Comparison of ENCODE assay signal across 31 mouse cellular contexts in the genomic region with DNA sequence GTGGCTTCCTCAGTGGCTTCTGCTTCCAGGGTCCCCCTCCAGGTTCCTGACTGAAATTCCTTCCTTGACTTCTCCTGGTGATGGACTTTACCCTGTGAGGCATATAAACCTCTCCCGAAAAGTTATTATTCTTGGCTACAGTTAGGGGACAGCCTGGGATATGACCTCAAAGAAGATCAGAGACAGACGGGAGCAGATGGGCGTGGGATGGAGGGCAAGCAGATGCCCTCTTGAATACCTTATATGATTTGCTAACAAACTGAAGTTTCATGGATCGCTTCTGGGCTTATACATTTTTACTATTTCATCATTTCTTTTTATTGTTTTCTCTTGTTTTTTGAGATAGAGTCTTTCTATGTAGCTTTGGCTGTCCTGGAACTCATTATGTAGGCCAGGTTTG.
"Had no signal": no experiment of that assay in that cellular context is flagged by ENCODE, and none has a peak within 500 bp of the region (broad histone marks: within the 10 kb centered on the region; RNA-seq: fewer than 3 reads in every experiment).

No protein-coding gene starts in this region.

- ATAC-seq: liver, embryonic 12.5 days; liver, postnatal 0 days; lung, postnatal 0 days; midbrain, embryonic 13.5 days; midbrain, embryonic 15.5 days; midbrain, embryonic 16.5 days had no signal

- DNase-seq: left cerebral cortex, postnatal 4 days; liver; liver, embryonic 13.5 days; liver, postnatal 0 days; lung, adult 18-20 months; lung, adult 2 months; lung, embryonic 14.5 days; lung, postnatal 10 days; lung, postnatal 14 days; lung, postnatal 36 days; lung, postnatal 4 days; midbrain, embryonic 14.5 days had no signal

- H3K9ac ChIP-seq: limb, embryonic 12.5 days; limb, embryonic 13.5 days; limb, embryonic 15.5 days; liver, embryonic 12.5 days; liver, embryonic 13.5 days; liver, embryonic 14.5 days; liver, embryonic 15.5 days; liver, postnatal 0 days; lung, embryonic 14.5 days; lung, embryonic 15.5 days; midbrain, embryonic 12.5 days; midbrain, embryonic 13.5 days; midbrain, embryonic 15.5 days; neural tube, embryonic 12.5 days had no signal

- H3K36me3 ChIP-seq: liver, embryonic 12.5 days; liver, embryonic 13.5 days; liver, embryonic 15.5 days had no signal

- H3K4me1 ChIP-seq: limb, embryonic 10.5 days; limb, embryonic 12.5 days; limb, embryonic 13.5 days; limb, embryonic 15.5 days; liver, embryonic 12.5 days; liver, embryonic 13.5 days; liver, embryonic 15.5 days; lung, embryonic 15.5 days; megakaryocyte, embryonic 14.5 days; midbrain, embryonic 10.5 days; midbrain, embryonic 12.5 days; midbrain, embryonic 13.5 days; midbrain, embryonic 15.5 days; neural tube, embryonic 12.5 days had no signal

- H3K4me2 ChIP-seq: limb, embryonic 12.5 days; limb, embryonic 13.5 days; limb, embryonic 15.5 days; liver, embryonic 11.5 days; liver, embryonic 12.5 days; liver, embryonic 13.5 days; liver, embryonic 15.5 days; lung, embryonic 14.5 days; lung, embryonic 15.5 days; midbrain, embryonic 11.5 days; midbrain, embryonic 12.5 days; midbrain, embryonic 13.5 days; midbrain, embryonic 15.5 days; neural tube, embryonic 12.5 days had no signal

- H3K27ac ChIP-seq: limb, embryonic 10.5 days; limb, embryonic 12.5 days; limb, embryonic 13.5 days; limb, embryonic 15.5 days; liver, embryonic 12.5 days; liver, embryonic 13.5 days; liver, embryonic 14.5 days; liver, embryonic 15.5 days; lung, embryonic 15.5 days; macrophage; midbrain, embryonic 10.5 days; midbrain, embryonic 12.5 days; midbrain, embryonic 13.5 days; midbrain, embryonic 15.5 days; neural tube, embryonic 12.5 days had no signal

- H3K9me3 ChIP-seq: limb, embryonic 10.5 days; limb, embryonic 12.5 days; limb, embryonic 13.5 days; limb, embryonic 15.5 days; liver, embryonic 12.5 days; liver, embryonic 13.5 days; liver, embryonic 15.5 days; lung, embryonic 15.5 days; midbrain, embryonic 12.5 days; midbrain, embryonic 13.5 days; midbrain, embryonic 15.5 days; neural tube, embryonic 12.5 days had no signal

- H3K4me3 ChIP-seq: limb, embryonic 10.5 days; limb, embryonic 12.5 days; limb, embryonic 13.5 days; limb, embryonic 15.5 days; liver, embryonic 12.5 days; liver, embryonic 13.5 days; liver, embryonic 15.5 days; lung, embryonic 15.5 days; megakaryocyte, embryonic 14.5 days; midbrain, embryonic 10.5 days; midbrain, embryonic 12.5 days; midbrain, embryonic 13.5 days; midbrain, embryonic 15.5 days; neural tube, embryonic 12.5 days had no signal

- H3K27me3 ChIP-seq: limb, embryonic 12.5 days; limb, embryonic 13.5 days; limb, embryonic 15.5 days; liver, embryonic 12.5 days; liver, embryonic 13.5 days; liver, embryonic 15.5 days; lung, embryonic 15.5 days; midbrain, embryonic 12.5 days; midbrain, embryonic 13.5 days; midbrain, embryonic 15.5 days; neural tube, embryonic 12.5 days had no signal
